Mouse (Mus musculus): ENCODE results near the gene Zfp39. TPM values are rescaled to one million over a fixed set of nuclear protein-coding genes. Genes with fewer than 3 reads are reported as not detected.

Gene Zfp39
- polyA plus RNA-seq, 1 experiment from 2014 or later = 8.8 TPM

Other genes starting within 250 kb of the Zfp39 start
- not detected in 2 replicates for gene Olfr322, start 245.4 kb downstream of the Zfp39 start, polyA plus RNA-seq (2014; fragmentation: Nextera tagmentation; extraction: Ambion mirVana)
- gene Olfr320, start 223.1 kb downstream of the Zfp39 start, polyA plus RNA-seq (2014; fragmentation: Nextera tagmentation; extraction: Ambion mirVana) = not detected in 2 replicates
- not detected in 2 replicates for gene Olfr319, start 205.1 kb downstream of the Zfp39 start, polyA plus RNA-seq (2014; fragmentation: Nextera tagmentation; extraction: Ambion mirVana)
- gene Olfr318, start 180.2 kb downstream of the Zfp39 start, polyA plus RNA-seq (2014; fragmentation: Nextera tagmentation; extraction: Ambion mirVana) = not detected in 2 replicates
- gene Olfr317, start 165.0 kb downstream of the Zfp39 start, polyA plus RNA-seq (2014; fragmentation: Nextera tagmentation; extraction: Ambion mirVana) = not detected in 2 replicates
- not detected in 2 replicates for gene Olfr316, start 151.5 kb downstream of the Zfp39 start, polyA plus RNA-seq (2014; fragmentation: Nextera tagmentation; extraction: Ambion mirVana)
- gene Olfr315, start 131.0 kb downstream of the Zfp39 start, polyA plus RNA-seq (2014; fragmentation: Nextera tagmentation; extraction: Ambion mirVana) = not detected in 2 replicates
- gene Olfr314, start 121.3 kb downstream of the Zfp39 start, polyA plus RNA-seq (2014; fragmentation: Nextera tagmentation; extraction: Ambion mirVana) = not detected in 2 replicates
- gene Fam183b, start 102.3 kb downstream of the Zfp39 start, polyA plus RNA-seq (2014; fragmentation: Nextera tagmentation; extraction: Ambion mirVana) = 1.8 and 2.0 TPM in 2 replicates
- gene Olfr313, start 89.2 kb downstream of the Zfp39 start, polyA plus RNA-seq (2014; fragmentation: Nextera tagmentation; extraction: Ambion mirVana) = 0.07 TPM in 1 of 2 replicates, not detected in the other
- gene Olfr312, start 75.0 kb downstream of the Zfp39 start, polyA plus RNA-seq (2014; fragmentation: Nextera tagmentation; extraction: Ambion mirVana) = not detected in 2 replicates
- gene Olfr311, start 65.0 kb downstream of the Zfp39 start, polyA plus RNA-seq (2014; fragmentation: Nextera tagmentation; extraction: Ambion mirVana) = not detected in 2 replicates
- 11.9 and 15.2 TPM in 2 replicates for gene Gm12258, start 57.1 kb downstream of the Zfp39 start, polyA plus RNA-seq (2014; fragmentation: Nextera tagmentation; extraction: Ambion mirVana)
- gene 2810021J22Rik, start 37.0 kb downstream of the Zfp39 start, polyA plus RNA-seq (2014; fragmentation: Nextera tagmentation; extraction: Ambion mirVana) = 10.5 and 12.8 TPM in 2 replicates
- gene Btnl10, start 13.7 kb upstream of the Zfp39 start, polyA plus RNA-seq (2014; fragmentation: Nextera tagmentation; extraction: Ambion mirVana) = not detected in 2 replicates
- gene Rnf187, start 34.7 kb upstream of the Zfp39 start, polyA plus RNA-seq (2014; fragmentation: Nextera tagmentation; extraction: Ambion mirVana) = 386 and 426 TPM in 2 replicates
- 84.9 and 93.6 TPM in 2 replicates for gene Hist3h2ba, start 44.7 kb upstream of the Zfp39 start, polyA plus RNA-seq (2014; fragmentation: Nextera tagmentation; extraction: Ambion mirVana)
- gene Hist3h2a, start 50.5 kb upstream of the Zfp39 start, polyA plus RNA-seq (2014; fragmentation: Nextera tagmentation; extraction: Ambion mirVana) = 52.9 and 54.1 TPM in 2 replicates
- 0.21 and 0.75 TPM in 2 replicates for gene Trim17, start 50.5 kb upstream of the Zfp39 start, polyA plus RNA-seq (2014; fragmentation: Nextera tagmentation; extraction: Ambion mirVana)
- gene Trim11, start 73.9 kb upstream of the Zfp39 start, polyA plus RNA-seq (2014; fragmentation: Nextera tagmentation; extraction: Ambion mirVana) = 17.3 and 20.5 TPM in 2 replicates
- gene Obscn, start 232.2 kb upstream of the Zfp39 start, polyA plus RNA-seq (2014; fragmentation: Nextera tagmentation; extraction: Ambion mirVana) = 0.04 and 0.07 TPM in 2 replicates

All from forebrain, embryonic 11.5 days (tissue).